Mouse (Mus musculus) limb, embryonic 10.5 days (tissue): ENCODE data around the gene Tmem88. TPM values are rescaled to one million over a fixed set of nuclear protein-coding genes. Genes with fewer than 3 reads are reported as not detected.
"Not testable (repeated sequence)": the region's sequence is repeated elsewhere in the genome, so short reads cannot be mapped to it uniquely, and the experiment has no call there.

Source experiments
- DNase-seq: peaks from one replicate; pipeline ENCODE4 v3.0.0-alpha.2; 2017; ENCODE audit warnings: low spot score
- H3K27ac ChIP-seq: fragments of 300-500 bp; sonication (generic); 2 replicates; pipeline ENCODE4 v1.5.1; 2016; ENCODE audit warnings: mild to moderate bottlenecking
- H3K27me3 ChIP-seq: fragments of 300-500 bp; sonication (generic); 2 replicates; pipeline ENCODE4 v1.6.1; 2016; ENCODE audit warnings: low read depth, mild to moderate bottlenecking; ENCODE audit not compliant: poor library complexity, severe bottlenecking
- H3K36me3 ChIP-seq: fragments of 300-500 bp; sonication (generic); 2 replicates; pipeline ENCODE4 v1.6.1; 2016; ENCODE audit warnings: mild to moderate bottlenecking, moderate library complexity
- H3K4me1 ChIP-seq: fragments of 300-500 bp; sonication (generic); 2 replicates; pipeline ENCODE4 v1.6.1; 2016
- H3K4me3 ChIP-seq: fragments of 300-500 bp; sonication (generic); 2 replicates; pipeline ENCODE4 v1.5.1; 2016; ENCODE audit warnings: mild to moderate bottlenecking, moderate library complexity
- H3K9me3 ChIP-seq: fragments of 300-500 bp; sonication (generic); replicated peaks from 2 replicates; pipeline ENCODE4 v1.6.1; 2016; ENCODE audit warnings: mild to moderate bottlenecking
- WGBS: fragments of 180-500 bp; shearing (Covaris S2); methylation state at CpG from one replicate; pipeline ENCODE4 v1.1.7; 2016; 5-methylcytosine and 5-hydroxymethylcytosine counted together
- polyA plus RNA-seq: library from polyadenylated mRNA; unstranded; fragments of >200 nt; fragmentation: Nextera tagmentation; extraction: Ambion mirVana; gene quantifications from 2 replicates; pipeline ENCODE4 v1.2.1, GENCODE M21; 2016

The Tmem88 gene
- polyA plus RNA-seq, 1 experiment from 2014 or later, result 23.0 TPM

DNA sequence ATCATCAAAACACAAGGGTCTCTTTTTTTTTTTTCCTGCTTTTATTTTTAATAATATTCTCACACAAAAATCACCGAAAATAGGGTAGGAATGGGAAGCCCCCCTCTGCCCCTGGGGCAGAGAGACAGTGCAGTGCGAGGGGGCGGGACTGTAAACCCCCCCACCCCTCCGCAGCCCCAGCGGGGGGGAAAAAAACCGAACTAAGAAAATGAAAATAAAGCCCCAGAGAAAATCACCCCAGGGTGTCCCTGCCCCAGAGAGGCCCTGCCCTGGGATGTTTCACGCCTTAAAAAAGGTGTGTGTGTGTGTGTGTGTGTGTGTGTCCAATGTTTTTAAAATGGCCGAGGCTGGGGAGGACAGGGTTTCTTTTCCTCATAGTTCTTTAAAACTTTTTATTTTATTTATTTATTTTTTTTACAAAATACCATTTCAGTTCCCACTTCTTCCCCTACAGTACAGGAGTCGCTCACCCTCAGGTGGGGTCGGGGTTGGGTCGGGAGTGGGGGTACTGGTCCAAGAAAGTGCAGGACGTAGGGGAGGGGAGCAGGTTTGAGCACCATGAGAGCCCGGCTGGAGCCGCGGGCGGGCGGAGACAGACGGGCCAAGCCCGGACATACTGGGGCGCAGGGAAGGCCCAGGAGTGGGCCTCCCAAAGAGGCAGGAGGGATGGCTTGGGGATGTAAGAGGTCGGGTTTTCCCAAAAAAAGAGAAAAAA lies 609 bp upstream of the Tmem88 start:
- peaks cover 13% of the 10 kb centered on the region; the same call in 1 of the 2 replicates for H3K27me3 ChIP-seq
- H3K4me3 ChIP-seq, result peak overlapping the region; percentile 69
- DNase-seq, result peak; percentile 55
- H3K9me3 ChIP-seq, result no peaks in the 10 kb centered on the region
- H3K27ac ChIP-seq, result peak overlapping the region; percentile 98; the same call in 1 of the 2 replicates
- 16% methylated on average over 21 of the region's 21 CpGs for WGBS
- H3K4me1 ChIP-seq, result peaks cover 62% of the 10 kb centered on the region
- H3K36me3 ChIP-seq, result peaks cover 45% of the 10 kb centered on the region

- peaks cover 62% of the 10 kb centered on the region for H3K4me1 ChIP-seq
- H3K36me3 ChIP-seq, result peaks cover 37% of the 10 kb centered on the region
Measured at GRCm38 (mm10) chr11:69397581-69398057, 415 bp downstream of the Tmem88 start.

GRCm38 (mm10) chr11:69396772-69397171 lies 1.3 kb downstream of the Tmem88 start:
- WGBS, result 36% methylated on average over 11 of the region's 11 CpGs
- H3K27ac ChIP-seq, result peak overlapping the region; percentile 98
- peak overlapping the region; percentile 69 for H3K4me3 ChIP-seq
- peaks cover 33% of the 10 kb centered on the region for H3K36me3 ChIP-seq
- H3K9me3 ChIP-seq, result no peaks in the 10 kb centered on the region
- peaks cover 13% of the 10 kb centered on the region; the same call in 1 of the 2 replicates for H3K27me3 ChIP-seq
- peaks cover 62% of the 10 kb centered on the region for H3K4me1 ChIP-seq
- DNase-seq, result peak; percentile 51

More at GRCm38 (mm10) chr11:69397581-69398057, 415 bp downstream of the Tmem88 start:
- H3K27ac ChIP-seq, result peak overlapping the region; percentile 98
- DNase-seq, result peak; percentile 70
- no peaks in the 10 kb centered on the region for H3K9me3 ChIP-seq
- H3K27me3 ChIP-seq, result peaks cover 13% of the 10 kb centered on the region; the same call in 1 of the 2 replicates
- peak overlapping the region; percentile 69 for H3K4me3 ChIP-seq
- 7% methylated on average over 24 of the region's 24 CpGs for WGBS

DNA sequence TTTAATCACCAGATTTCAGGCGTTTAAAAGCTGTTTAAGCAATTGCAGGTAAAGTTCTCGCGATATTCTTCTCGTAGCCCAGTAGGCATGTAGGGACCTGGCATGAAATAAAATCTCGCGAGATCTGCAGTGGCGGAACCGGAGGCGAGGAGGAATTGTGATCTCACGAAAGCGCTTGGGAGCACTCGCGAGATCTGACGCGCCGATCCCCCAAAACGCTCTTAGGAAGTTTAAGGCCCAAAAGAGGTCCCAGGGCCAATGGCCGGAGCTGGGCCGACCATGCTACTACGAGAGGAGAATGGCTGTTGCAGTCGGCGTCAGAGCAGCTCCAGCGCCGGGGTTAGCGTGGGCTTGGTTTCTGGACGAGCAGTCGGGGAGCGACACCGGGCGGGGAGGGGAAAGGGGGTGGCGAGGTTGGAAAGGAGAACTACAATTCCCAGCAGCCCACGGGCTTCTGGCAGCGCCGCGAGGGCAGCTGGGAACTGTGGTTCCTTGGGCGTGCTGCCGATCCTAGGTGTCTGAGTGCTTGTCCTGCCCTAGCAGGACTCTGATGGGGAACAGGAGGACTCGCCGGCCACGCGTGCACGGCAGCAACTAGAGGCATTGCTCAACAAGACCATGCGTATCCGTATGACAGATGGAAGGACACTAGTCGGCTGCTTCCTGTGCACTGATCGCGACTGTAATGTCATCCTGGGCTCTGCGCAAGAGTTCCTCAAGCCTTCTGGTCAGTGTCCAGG lies 2.2 kb downstream of the Tmem88 start:
- Histone ChIP-seq H3K4me1 (peaks cover 52% of the 10 kb centered on the region), H3K9me3 (no peaks in the 10 kb centered on the region), H3K36me3 (peaks cover 23% of the 10 kb centered on the region), H3K27me3 (peaks cover 12% of the 10 kb centered on the region; the same call in 1 of the 2 replicates), H3K27ac (peak overlapping the region; percentile 98), H3K4me3 (peak overlapping the region; percentile 69)
- WGBS, result under 1% methylated on average over 48 of the region's 48 CpGs
- DNase-seq, result peak; percentile 93

GRCm38 (mm10) chr11:69395235-69395633 lies 2.8 kb downstream of the Tmem88 start, which contains the start of the genes Naa38 and Cyb5d1:
Naa38 (plus strand) TSS chr11:69395487.
Cyb5d1 (minus strand) TSS chr11:69395631.
- H3K9me3 ChIP-seq, H3K27me3 ChIP-seq: not testable (repeated sequence)
- peak within 1 kb of the TSS; percentile 69 for H3K4me3 ChIP-seq
- H3K27ac ChIP-seq, result peak within 1 kb of the TSS; percentile 98
- WGBS, result 0% methylated on average over 24 of the region's 24 CpGs
- DNase-seq, result peak; percentile 84
- peaks cover 18% of the 10 kb centered on the region for H3K36me3 ChIP-seq
- peaks cover 47% of the 10 kb centered on the region for H3K4me1 ChIP-seq

GRCm38 (mm10) chr11:69394591-69395167 lies 3.4 kb downstream of the Tmem88 start:
- not testable (repeated sequence) for H3K9me3 ChIP-seq, H3K27me3 ChIP-seq
- peak overlapping the region; percentile 69 for H3K4me3 ChIP-seq
- H3K4me1 ChIP-seq, result peaks cover 46% of the 10 kb centered on the region
- DNase-seq, result peak; percentile 50
- H3K27ac ChIP-seq, result peak overlapping the region; percentile 98
- WGBS, result 1% methylated on average over 31 of the region's 31 CpGs
- H3K36me3 ChIP-seq, result peaks cover 12% of the 10 kb centered on the region

DNA sequence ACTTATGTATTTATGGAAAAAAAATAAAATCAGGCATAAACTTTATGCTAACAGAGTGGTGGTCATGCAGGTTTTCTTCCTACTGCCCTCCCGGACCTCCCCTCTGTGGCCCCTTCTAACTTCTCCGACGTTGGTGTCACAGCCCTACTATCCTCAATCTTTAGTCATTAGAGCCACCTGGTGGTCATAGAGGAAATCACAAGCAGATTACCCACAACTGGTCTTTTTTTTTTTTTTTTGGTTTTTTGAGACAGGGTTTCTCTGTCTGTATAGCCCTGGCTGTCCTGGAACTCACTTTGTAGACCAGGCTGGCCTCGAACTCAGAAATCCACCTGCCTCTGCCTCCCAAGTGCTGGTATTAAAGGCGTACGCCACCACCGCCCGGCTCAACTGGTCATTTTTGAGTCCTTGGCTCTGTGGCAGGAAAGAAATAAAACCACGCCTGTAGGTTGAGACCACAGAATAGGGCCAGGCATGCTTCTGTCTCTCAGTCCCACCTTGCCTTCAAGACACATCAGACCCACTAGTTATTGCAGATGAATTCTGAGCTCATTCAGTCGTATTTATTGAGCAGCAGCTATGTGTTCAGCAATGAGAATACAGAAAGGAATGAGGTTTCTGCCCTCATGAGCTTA lies 7.5 kb downstream of the Tmem88 start:
- Histone ChIP-seq H3K9me3 (no peaks in the 10 kb centered on the region), H3K4me3 (no peak overlapping the region), H3K27me3 (no peaks in the 10 kb centered on the region), H3K36me3 (peaks cover 9% of the 10 kb centered on the region), H3K4me1 (peaks cover 9% of the 10 kb centered on the region), H3K27ac (no peak overlapping the region)
- WGBS, result 55% methylated on average over 10 of the region's 10 CpGs
- DNase-seq, result peak; percentile 62

GRCm38 (mm10) chr11:69389531-69390399 lies 8.3 kb downstream of the Tmem88 start:
- DNase-seq, result peak; percentile 27
- no peaks in the 10 kb centered on the region for H3K27me3 ChIP-seq
- H3K4me3 ChIP-seq, result no peak overlapping the region
- 74% methylated on average over 14 of the region's 14 CpGs for WGBS
- peaks cover 10% of the 10 kb centered on the region for H3K36me3 ChIP-seq
- no peak overlapping the region for H3K27ac ChIP-seq
- H3K4me1 ChIP-seq, result peaks cover 9% of the 10 kb centered on the region
- no peaks in the 10 kb centered on the region for H3K9me3 ChIP-seq

DNA sequence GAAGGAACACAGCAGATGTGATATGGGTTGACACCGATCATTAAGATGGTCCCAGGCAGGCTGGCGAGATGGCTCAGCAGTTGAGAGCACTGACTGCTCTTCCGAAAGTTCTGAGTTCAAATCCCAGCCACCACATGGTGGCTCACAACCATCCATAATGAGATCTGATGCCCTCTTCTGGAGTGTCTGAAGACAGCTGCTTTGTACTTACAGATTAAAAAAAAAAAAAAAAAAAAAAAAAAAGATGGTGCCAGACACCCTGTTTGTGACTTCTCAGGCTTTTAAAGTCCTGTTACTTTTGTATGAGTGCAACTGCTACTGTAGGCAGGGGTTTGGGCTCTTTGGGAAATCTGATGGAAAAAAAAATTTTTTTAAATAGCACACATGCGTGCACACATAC lies 9.4 kb downstream of the Tmem88 start:
- 98% methylated on average over 4 of the region's 4 CpGs for WGBS

DNA sequence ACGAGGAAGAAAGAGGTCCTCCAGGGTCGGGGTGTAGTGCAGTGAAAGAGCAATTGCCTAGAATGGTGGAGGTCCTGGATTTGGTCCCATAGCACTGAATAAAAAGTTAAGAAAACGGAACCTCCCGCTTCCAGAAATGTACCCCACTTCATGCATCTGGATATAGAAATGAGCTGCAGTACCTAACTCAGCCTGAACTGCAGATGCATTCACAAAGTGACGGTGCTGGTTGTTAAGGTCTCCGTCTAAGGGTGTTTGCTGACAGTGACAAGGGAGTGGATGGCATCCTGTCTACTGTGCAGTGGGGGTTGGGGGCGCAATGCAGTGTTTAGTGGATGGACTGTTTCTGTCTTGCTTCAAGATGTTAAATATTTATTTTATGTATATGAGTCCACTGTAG lies 11.3 kb downstream of the Tmem88 start:
- Histone ChIP-seq H3K9me3 (no peaks in the 10 kb centered on the region), H3K27me3 (no peaks in the 10 kb centered on the region), H3K36me3 (peaks cover 11% of the 10 kb centered on the region; the same call in 1 of the 2 replicates), H3K4me1 (0 out of 2 replicates have a peak, but pooled peaks cover 5% of the 10 kb centered on the region), H3K27ac (no peak overlapping the region), H3K4me3 (no peak overlapping the region)
- 79% methylated on average over 7 of the region's 7 CpGs for WGBS
- DNase-seq, result no peak

More for the DNA sequence above, 9.4 kb downstream of the Tmem88 start:
- Histone ChIP-seq H3K4me3 (no peak overlapping the region), H3K36me3 (peaks cover 10% of the 10 kb centered on the region), H3K27ac (no peak overlapping the region), H3K9me3 (no peaks in the 10 kb centered on the region), H3K4me1 (0 out of 2 replicates have a peak, but pooled peaks cover 5% of the 10 kb centered on the region), H3K27me3 (no peaks in the 10 kb centered on the region)
- peak; percentile 18 for DNase-seq

DNA sequence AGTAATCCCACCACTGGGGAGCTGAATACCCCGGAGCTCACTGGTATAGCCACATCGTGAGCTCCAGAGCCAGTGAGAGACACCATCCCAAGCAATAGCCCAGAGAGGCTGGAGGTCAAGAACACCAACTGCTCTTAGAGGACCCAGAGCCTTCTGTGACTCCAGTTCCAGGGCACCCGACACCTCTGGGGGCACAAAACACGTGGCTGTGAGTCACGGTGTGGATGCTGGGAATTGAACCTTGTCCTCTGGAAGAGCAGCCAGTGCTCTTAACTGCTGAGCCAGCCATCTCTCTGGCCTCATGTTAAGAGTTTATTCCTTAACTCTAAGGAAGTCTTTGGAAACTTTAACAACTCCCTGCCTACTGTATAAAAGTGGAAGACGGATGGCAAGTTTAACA lies 13.1 kb downstream of the Tmem88 start:
- Histone ChIP-seq H3K36me3 (peaks cover 16% of the 10 kb centered on the region; the same call in 1 of the 2 replicates), H3K4me1 (0 out of 2 replicates have a peak, but pooled peaks cover 2% of the 10 kb centered on the region), H3K27ac (no peak overlapping the region), H3K27me3 (no peaks in the 10 kb centered on the region), H3K9me3 (no peaks in the 10 kb centered on the region), H3K4me3 (no peak overlapping the region)
- 84% methylated on average over 6 of the region's 6 CpGs for WGBS
- no peak for DNase-seq
